Mouse (Mus musculus) CH12.LX (cell line): ENCODE results near the gene Rras.
A peak's percentile ranks its signal among the peaks of the same experiment; 100 is the strongest.

Experiments
- BHLHE40 ChIP-seq: IDR thresholded peaks from 2 replicates; pipeline ENCODE4 v1.6.1; 2011; ENCODE audit warnings: mild to moderate bottlenecking, low read depth, low read length, improper control_type of control experiment
- CTCF ChIP-seq, 2 experiments: IDR thresholded peaks in 1 of 2; conservative IDR thresholded peaks in 1 of 2; 2 replicates each; pipeline ENCODE4 v1.5.1; 2011 to 2012; ENCODE audit warnings: low read depth in 2 of 2, low read length in 2 of 2, improper control_type of control experiment in 1 of 2, inconsistent platforms in 1 of 2, mild to moderate bottlenecking in 1 of 2, moderate library complexity in 1 of 2
- E2F4 ChIP-seq: IDR thresholded peaks from 2 replicates; pipeline ENCODE4 v1.6.1; 2011; ENCODE audit warnings: low read depth, low read length, improper control_type of control experiment; ENCODE audit not compliant: insufficient replicate concordance
- EP300 ChIP-seq: IDR thresholded peaks from 2 replicates; pipeline ENCODE4 v1.6.1; 2011; ENCODE audit warnings: low read length, improper control_type of control experiment
- KAT2A ChIP-seq: IDR thresholded peaks from 2 replicates; pipeline ENCODE4 v1.6.1; 2012; ENCODE audit warnings: low read length, improper control_type of control experiment, inconsistent platforms; ENCODE audit not compliant: insufficient replicate concordance
- MAZ ChIP-seq: IDR thresholded peaks from 2 replicates; pipeline ENCODE4 v1.6.1; 2012; ENCODE audit warnings: low read depth, mild to moderate bottlenecking, inconsistent platforms, low read length, improper control_type of control experiment, moderate library complexity
- MYC ChIP-seq: IDR thresholded peaks from 2 replicates; pipeline ENCODE4 v1.6.1; 2011; ENCODE audit warnings: low read depth, mild to moderate bottlenecking, improper control_type of control experiment, low read length
- NRF1 ChIP-seq: IDR thresholded peaks from 2 replicates; pipeline ENCODE4 v1.6.1; 2014; ENCODE audit warnings: low read depth, mild to moderate bottlenecking, inconsistent platforms, low read length, improper control_type of control experiment, moderate library complexity
- PAX5 ChIP-seq: IDR thresholded peaks from 2 replicates; pipeline ENCODE4 v1.6.1; 2012; ENCODE audit warnings: low read length, inconsistent platforms, mixed read lengths
- USF1 ChIP-seq: IDR thresholded peaks from 2 replicates; pipeline ENCODE4 v1.6.1; 2014; ENCODE audit warnings: low read depth, mild to moderate bottlenecking, inconsistent platforms, low read length, improper control_type of control experiment
- ZNF384 ChIP-seq: IDR thresholded peaks from 2 replicates; pipeline ENCODE4 v1.6.1; 2012; ENCODE audit warnings: low read depth, low read length, improper control_type of control experiment, inconsistent platforms

- TF ChIP-seq CTCF (conservative IDR thresholded peaks at IDR 0.05 in 1 of 2, IDR thresholded peaks at IDR 0.05 in 1 of 2; ENCODE audit: low read depth in 2 of 2, low read length in 2 of 2) (no peak; a peak in 1 of 4 replicates), ZNF384 (no peak; the same call in 1 of the 2 replicates), PAX5 (no peak), MAZ (peak; percentile 96), E2F4 (peak; percentile 83; the same call in 1 of the 2 replicates), EP300 (no peak), USF1 (no peak), BHLHE40 (peak; percentile 61), KAT2A (peak; percentile 84; the same call in 1 of the 2 replicates), NRF1 (no peak), MYC (peak; percentile 85)
These were observed 44.6 kb downstream of the Rras start, which contains the start of the genes Nosip and Prrg2 for GRCm38 (mm10) chr7:45062239-45062835.
